Mouse (Mus musculus) neural tube, embryonic 14.5 days (tissue): ENCODE data around the gene Cep55. TPM values are rescaled to one million over a fixed set of nuclear protein-coding genes. Genes with fewer than 3 reads are reported as not detected.

Source experiments
- ATAC-seq: fragments of 200-750 bp; cut with Nextera tagmentation; 2 replicates; pipeline ENCODE4 v1.8.0; 2017; ENCODE audit warnings: low read depth, mild to moderate bottlenecking, moderate TSS enrichment, moderate library complexity
- H3K27ac ChIP-seq: fragments of 300-500 bp; sonication (generic); 2 replicates; pipeline ENCODE4 v1.5.1; 2014; ENCODE audit warnings: low read depth, mild to moderate bottlenecking, control low read depth, low read length, moderate library complexity, mixed read lengths
- H3K27me3 ChIP-seq: fragments of 300-500 bp; sonication (generic); 2 replicates; pipeline ENCODE4 v1.6.1; 2014; ENCODE audit warnings: low read length; ENCODE audit not compliant: control insufficient read depth, insufficient read depth
- H3K36me3 ChIP-seq: fragments of 300-500 bp; sonication (generic); 2 replicates; pipeline ENCODE4 v1.6.1; 2014; ENCODE audit warnings: low read length, mixed read lengths; ENCODE audit not compliant: control insufficient read depth, insufficient read depth
- H3K4me1 ChIP-seq: fragments of 300-500 bp; sonication (generic); 2 replicates; pipeline ENCODE4 v1.6.1; 2014; ENCODE audit warnings: low read length; ENCODE audit not compliant: control insufficient read depth, insufficient read depth
- H3K4me2 ChIP-seq: fragments of 300-500 bp; sonication (generic); 2 replicates; pipeline ENCODE4 v1.6.1; 2014; ENCODE audit warnings: mild to moderate bottlenecking, low read depth, low read length, control low read depth
- H3K4me3 ChIP-seq: fragments of 300-500 bp; sonication (generic); 2 replicates; pipeline ENCODE4 v1.5.1; 2014; ENCODE audit warnings: low read depth, low read length, control low read depth, mixed read lengths
- H3K9ac ChIP-seq: fragments of 300-500 bp; sonication (generic); replicated peaks from 2 replicates; pipeline ENCODE4 v1.6.1; 2014; ENCODE audit warnings: low read depth, mild to moderate bottlenecking, control low read depth, low read length, mixed read lengths
- H3K9me3 ChIP-seq: fragments of 300-500 bp; sonication (generic); 2 replicates; pipeline ENCODE4 v1.6.1; 2016; ENCODE audit warnings: low read length; ENCODE audit not compliant: control insufficient read depth
- WGBS: fragments of 180-500 bp; shearing (Covaris S2); extraction: QIAGEN DNeasy Blood & Tissue Kit; methylation state at CpG from one replicate; pipeline ENCODE4 v1.1.7; 2014; 5-methylcytosine and 5-hydroxymethylcytosine counted together
- polyA plus RNA-seq: library from polyadenylated mRNA; unstranded; fragments of >200 nt; fragmentation: Nextera tagmentation; extraction: Ambion mirVana; gene quantifications from 2 replicates; pipeline ENCODE4 v1.2.1, GENCODE M21; 2014

Gene Cep55
- polyA plus RNA-seq, 1 experiment from 2014 or later: 2.8 TPM

GRCm38 (mm10) chr19:38055798-38056197, 987 bp downstream of the Cep55 start:
- Histone ChIP-seq H3K4me1 (0 out of 2 replicates have a peak, but pooled peaks cover 5% of the 10 kb centered on the region), H3K36me3 (no peaks in the 10 kb centered on the region), H3K9me3 (no peaks in the 10 kb centered on the region), H3K27me3 (no peaks in the 10 kb centered on the region), H3K9ac (no peak overlapping the region; the same call in 1 of the 2 replicates), H3K27ac (no peak overlapping the region), H3K4me2 (peak overlapping the region; percentile 74; the same call in 1 of the 2 replicates), H3K4me3 (no peak overlapping the region)
- WGBS: 19% methylated on average over 6 of the region's 6 CpGs
- ATAC-seq: no peak

- WGBS: 47% methylated on average over 3 of the region's 3 CpGs
- Histone ChIP-seq H3K27me3 (no peaks in the 10 kb centered on the region), H3K36me3 (no peaks in the 10 kb centered on the region), H3K9me3 (no peaks in the 10 kb centered on the region), H3K27ac (no peak overlapping the region), H3K9ac (no peak overlapping the region; the same call in 1 of the 2 replicates), H3K4me3 (no peak overlapping the region), H3K4me1 (0 out of 2 replicates have a peak, but pooled peaks cover 5% of the 10 kb centered on the region), H3K4me2 (no peak overlapping the region)
- ATAC-seq: no peak
Measured at GRCm38 (mm10) chr19:38056276-38056675, 1.5 kb downstream of the Cep55 start.

- Histone ChIP-seq H3K4me1 (0 out of 2 replicates have a peak, but pooled peaks cover 5% of the 10 kb centered on the region), H3K27ac (no peak overlapping the region), H3K4me2 (no peak overlapping the region), H3K4me3 (no peak overlapping the region), H3K36me3 (no peaks in the 10 kb centered on the region), H3K27me3 (no peaks in the 10 kb centered on the region), H3K9me3 (no peaks in the 10 kb centered on the region), H3K9ac (no peak overlapping the region)
- no peak for ATAC-seq
- WGBS: 90% methylated on average over 8 of the region's 8 CpGs
Measured at GRCm38 (mm10) chr19:38056931-38057330, 2.1 kb downstream of the Cep55 start.

GRCm38 (mm10) chr19:38063201-38063600, 8.4 kb downstream of the Cep55 start:
- Histone ChIP-seq H3K27ac (no peak overlapping the region), H3K9ac (no peak overlapping the region), H3K4me1 (no peaks in the 10 kb centered on the region), H3K27me3 (no peaks in the 10 kb centered on the region), H3K36me3 (no peaks in the 10 kb centered on the region), H3K4me3 (no peak overlapping the region), H3K9me3 (no peaks in the 10 kb centered on the region), H3K4me2 (no peak overlapping the region)
- 87% methylated on average over 3 of the region's 3 CpGs for WGBS
- no peak for ATAC-seq

GRCm38 (mm10) chr19:38064051-38064450, 9.2 kb downstream of the Cep55 start:
- Histone ChIP-seq H3K4me1 (no peaks in the 10 kb centered on the region), H3K27me3 (no peaks in the 10 kb centered on the region), H3K9ac (no peak overlapping the region), H3K4me3 (no peak overlapping the region), H3K9me3 (no peaks in the 10 kb centered on the region), H3K4me2 (no peak overlapping the region), H3K36me3 (no peaks in the 10 kb centered on the region), H3K27ac (no peak overlapping the region)
- WGBS: 97% methylated on average over 1 of the region's 1 CpGs
- ATAC-seq: no peak

- no peak for ATAC-seq
- Histone ChIP-seq H3K4me1 (no peaks in the 10 kb centered on the region), H3K36me3 (no peaks in the 10 kb centered on the region), H3K9me3 (no peaks in the 10 kb centered on the region), H3K4me2 (no peak overlapping the region), H3K27me3 (no peaks in the 10 kb centered on the region), H3K4me3 (no peak overlapping the region), H3K9ac (no peak overlapping the region), H3K27ac (no peak overlapping the region)
- 91% methylated on average over 5 of the region's 5 CpGs for whole genome bisulfite sequencing
Measured at GRCm38 (mm10) chr19:38073226-38073625, 18.4 kb downstream of the Cep55 start.

- ATAC-seq: no peak
- Histone ChIP-seq H3K4me1 (no peaks in the 10 kb centered on the region), H3K27me3 (no peaks in the 10 kb centered on the region), H3K9me3 (no peaks in the 10 kb centered on the region), H3K27ac (no peak overlapping the region), H3K36me3 (no peaks in the 10 kb centered on the region), H3K9ac (no peak overlapping the region), H3K4me2 (no peak overlapping the region), H3K4me3 (no peak overlapping the region)
- 83% methylated on average over 11 of the region's 11 CpGs for WGBS
Measured at GRCm38 (mm10) chr19:38075051-38075450, 20.2 kb downstream of the Cep55 start.

GRCm38 (mm10) chr19:38076251-38076650, 21.4 kb downstream of the Cep55 start:
- H3K9me3 ChIP-seq: no peaks in the 10 kb centered on the region
- no peaks in the 10 kb centered on the region for H3K4me1 ChIP-seq
- no peak overlapping the region for H3K4me3 ChIP-seq
- H3K36me3 ChIP-seq: no peaks in the 10 kb centered on the region
- H3K9ac ChIP-seq: no peak overlapping the region
- no peak overlapping the region for H3K27ac ChIP-seq
- WGBS: 76% methylated on average over 2 of the region's 2 CpGs
- no peaks in the 10 kb centered on the region for H3K27me3 ChIP-seq
- peak; percentile 66; the same call in 1 of the 2 replicates for ATAC-seq
- H3K4me2 ChIP-seq: no peak overlapping the region

DNA sequence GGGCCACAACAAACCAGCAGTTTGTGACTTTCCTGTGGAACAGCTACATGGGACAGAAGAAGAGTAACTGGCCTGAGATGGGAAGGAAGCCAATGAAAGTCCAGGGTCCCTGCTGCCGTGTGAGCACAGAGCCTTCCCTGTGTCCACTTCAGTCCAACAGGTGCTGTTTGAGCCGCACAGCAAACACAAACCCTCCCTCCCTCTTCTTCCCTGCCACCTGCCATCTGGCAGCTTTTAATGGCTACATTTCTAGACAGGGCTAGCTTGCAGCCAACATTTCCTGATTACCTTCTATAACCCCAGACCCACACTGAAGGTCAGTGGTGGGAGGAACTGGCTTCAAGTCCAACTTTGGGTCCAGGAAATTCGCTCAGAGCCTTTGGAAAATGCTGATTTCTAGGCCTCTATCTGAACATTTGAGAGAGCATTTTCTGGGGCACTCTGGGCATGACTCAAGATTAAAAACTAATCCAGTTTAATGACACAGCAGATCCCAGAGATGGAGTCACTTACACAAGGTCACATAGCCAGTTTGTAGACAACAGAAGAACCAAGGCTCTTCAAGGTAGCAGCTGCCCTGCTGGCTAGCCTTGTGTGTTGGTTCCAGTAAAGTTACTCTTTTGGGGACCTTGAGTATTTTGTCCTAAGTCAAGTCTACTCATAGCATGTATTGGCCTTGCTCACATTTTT, 23.2 kb downstream of the Cep55 start:
- Histone ChIP-seq H3K36me3 (no peaks in the 10 kb centered on the region), H3K4me3 (no peak overlapping the region), H3K27me3 (no peaks in the 10 kb centered on the region), H3K27ac (no peak overlapping the region), H3K4me1 (no peaks in the 10 kb centered on the region), H3K9me3 (no peaks in the 10 kb centered on the region), H3K4me2 (no peak overlapping the region), H3K9ac (no peak overlapping the region)
- ATAC-seq: no peak
- 86% methylated on average over 3 of the region's 3 CpGs for WGBS
